Mouse (Mus musculus): Measurements from ENCODE around the gene Pdzd2. TPM values are rescaled to one million over a fixed set of nuclear protein-coding genes. Genes with fewer than 3 reads are reported as not detected.

Pdzd2 gene
- polyA plus RNA-seq, 1 experiment, result 125 TPM

GRCm38 (mm10) chr15:12557663-12558436 is 181.9 kb downstream of the Pdzd2 start:
- Histone ChIP-seq H3K4me3 (replicated peaks; ENCODE audit: extremely low read depth, low read depth, low read length) (no peak overlapping the region), H3K4me1 (ENCODE audit: control insufficient read depth, insufficient read depth, low read length) (no peaks in the 10 kb centered on the region; the same call in none of the 2 replicates)
- DNase-seq, result no peak
- WGBS, result 80% methylated on average over 11 of the region's 11 CpGs
- TF ChIP-seq CTCF (IDR thresholded peaks at IDR 0.05; ENCODE audit: insufficient read depth, low read length) (no peak), POLR2A (IDR thresholded peaks at IDR 0.05; ENCODE audit: borderline replicate concordance, extremely low read depth, low read depth, low read length) (no peak)

- no peak overlapping the region for H3K4me3 ChIP-seq (replicated peaks; ENCODE audit: extremely low read depth, low read depth, low read length)
- 65% methylated on average over 3 of the region's 3 CpGs for WGBS
- peaks cover 6% of the 10 kb centered on the region for H3K4me1 ChIP-seq (ENCODE audit: control insufficient read depth, insufficient read depth, low read length)
- DNase-seq, result no peak
- TF ChIP-seq POLR2A (IDR thresholded peaks at IDR 0.05; ENCODE audit: borderline replicate concordance, extremely low read depth, low read depth, low read length) (no peak), CTCF (IDR thresholded peaks at IDR 0.05; ENCODE audit: insufficient read depth, low read length) (no peak)
Observed at GRCm38 (mm10) chr15:12553211-12553610, 186.5 kb downstream of the Pdzd2 start.

GRCm38 (mm10) chr15:12550919-12551318 is 188.8 kb downstream of the Pdzd2 start:
- Histone ChIP-seq H3K4me3 (replicated peaks; ENCODE audit: extremely low read depth, low read depth, low read length) (no peak overlapping the region), H3K4me1 (ENCODE audit: control insufficient read depth, insufficient read depth, low read length) (peaks cover 6% of the 10 kb centered on the region)
- DNase-seq, result no peak
- TF ChIP-seq POLR2A (IDR thresholded peaks at IDR 0.05; ENCODE audit: borderline replicate concordance, extremely low read depth, low read depth, low read length), result no peak
- peak; percentile 15; the same call in 1 of the 2 replicates for TF ChIP-seq CTCF (IDR thresholded peaks at IDR 0.05; ENCODE audit: insufficient read depth, low read length)
- WGBS, result 49% methylated on average over 3 of the region's 3 CpGs

- peaks cover 6% of the 10 kb centered on the region for H3K4me1 ChIP-seq (ENCODE audit: control insufficient read depth, insufficient read depth, low read length)
- H3K4me3 ChIP-seq (replicated peaks; ENCODE audit: extremely low read depth, low read depth, low read length), result no peak overlapping the region
- no peak for TF ChIP-seq POLR2A (IDR thresholded peaks at IDR 0.05; ENCODE audit: borderline replicate concordance, extremely low read depth, low read depth, low read length)
- no peak for TF ChIP-seq CTCF (IDR thresholded peaks at IDR 0.05; ENCODE audit: insufficient read depth, low read length)
- DNase-seq, result peak; percentile 39
- 25% methylated on average over 9 of the region's 9 CpGs for WGBS
Observed at GRCm38 (mm10) chr15:12550376-12550775, 189.3 kb downstream of the Pdzd2 start.

GRCm38 (mm10) chr15:12549919-12550305 is 189.8 kb downstream of the Pdzd2 start:
- 1% methylated on average over 13 of the region's 13 CpGs for WGBS
- no peak for DNase-seq
- TF ChIP-seq POLR2A (IDR thresholded peaks at IDR 0.05; ENCODE audit: borderline replicate concordance, extremely low read depth, low read depth, low read length) (peak; percentile 63; the same call in 1 of the 2 replicates), CTCF (IDR thresholded peaks at IDR 0.05; ENCODE audit: insufficient read depth, low read length) (no peak)
- H3K4me1 ChIP-seq (ENCODE audit: control insufficient read depth, insufficient read depth, low read length), result peaks cover 6% of the 10 kb centered on the region
- H3K4me3 ChIP-seq (replicated peaks; ENCODE audit: extremely low read depth, low read depth, low read length), result peak overlapping the region; percentile 63

GRCm38 (mm10) chr15:12549271-12549918 is 190.3 kb downstream of the Pdzd2 start:
- H3K4me1 ChIP-seq (ENCODE audit: control insufficient read depth, insufficient read depth, low read length), result peaks cover 6% of the 10 kb centered on the region
- DNase-seq, result peak; percentile 65
- WGBS, result 2% methylated on average over 28 of the region's 28 CpGs
- TF ChIP-seq CTCF (IDR thresholded peaks at IDR 0.05; ENCODE audit: insufficient read depth, low read length), result no peak
- TF ChIP-seq POLR2A (IDR thresholded peaks at IDR 0.05; ENCODE audit: borderline replicate concordance, extremely low read depth, low read depth, low read length), result 0 out of 2 replicates have a peak, but pooled peaks have one; percentile 30
- peak overlapping the region; percentile 63 for H3K4me3 ChIP-seq (replicated peaks; ENCODE audit: extremely low read depth, low read depth, low read length)

- H3K4me1 ChIP-seq (ENCODE audit: control insufficient read depth, insufficient read depth, low read length), result peaks cover 6% of the 10 kb centered on the region
- H3K4me3 ChIP-seq (replicated peaks; ENCODE audit: extremely low read depth, low read depth, low read length), result peak overlapping the region; percentile 63
- DNase-seq, result no peak
- no peak for TF ChIP-seq POLR2A (IDR thresholded peaks at IDR 0.05; ENCODE audit: borderline replicate concordance, extremely low read depth, low read depth, low read length)
- no peak for TF ChIP-seq CTCF (IDR thresholded peaks at IDR 0.05; ENCODE audit: insufficient read depth, low read length)
- WGBS, result 20% methylated on average over 4 of the region's 4 CpGs
Observed at GRCm38 (mm10) chr15:12548696-12549095, 191.0 kb downstream of the Pdzd2 start.

GRCm38 (mm10) chr15:12547640-12548405 is 191.9 kb downstream of the Pdzd2 start:
- DNase-seq, result no peak
- Histone ChIP-seq H3K4me3 (replicated peaks; ENCODE audit: extremely low read depth, low read depth, low read length) (peak overlapping the region; percentile 25), H3K4me1 (ENCODE audit: control insufficient read depth, insufficient read depth, low read length) (peaks cover 6% of the 10 kb centered on the region)
- WGBS, result 87% methylated on average over 5 of the region's 5 CpGs
- TF ChIP-seq CTCF (IDR thresholded peaks at IDR 0.05; ENCODE audit: insufficient read depth, low read length), result no peak
- no peak for TF ChIP-seq POLR2A (IDR thresholded peaks at IDR 0.05; ENCODE audit: borderline replicate concordance, extremely low read depth, low read depth, low read length)

GRCm38 (mm10) chr15:12546781-12547180 is 192.9 kb downstream of the Pdzd2 start:
- no peak for DNase-seq
- TF ChIP-seq POLR2A (IDR thresholded peaks at IDR 0.05; ENCODE audit: borderline replicate concordance, extremely low read depth, low read depth, low read length) (0 out of 2 replicates have a peak, but pooled peaks have one; percentile 5), CTCF (IDR thresholded peaks at IDR 0.05; ENCODE audit: insufficient read depth, low read length) (no peak)
- Histone ChIP-seq H3K4me3 (replicated peaks; ENCODE audit: extremely low read depth, low read depth, low read length) (peak overlapping the region; percentile 21), H3K4me1 (ENCODE audit: control insufficient read depth, insufficient read depth, low read length) (peaks cover 6% of the 10 kb centered on the region)
- 61% methylated on average over 6 of the region's 6 CpGs for WGBS

All from lung, adult 2 months (tissue).